Mouse (Mus musculus) urinary bladder, postnatal 14 days (tissue): ENCODE measurements at regions not wholly inside any gene's neighbourhood (a gene's known extent, or its start where the extent isn't known, plus 50 kb on each side); places are given as distances from the start of the nearest gene placed in this dataset.

Experiments used
- DNase-seq: peaks from one replicate; pipeline ENCODE4 v3.0.0; 2021; ENCODE audit warnings: low spot score

GRCm38 (mm10) chr15:38608207-38608870 lies 1183.0 kb downstream of the 4930447A16Rik start:
- no peak for DNase-seq

DNA sequence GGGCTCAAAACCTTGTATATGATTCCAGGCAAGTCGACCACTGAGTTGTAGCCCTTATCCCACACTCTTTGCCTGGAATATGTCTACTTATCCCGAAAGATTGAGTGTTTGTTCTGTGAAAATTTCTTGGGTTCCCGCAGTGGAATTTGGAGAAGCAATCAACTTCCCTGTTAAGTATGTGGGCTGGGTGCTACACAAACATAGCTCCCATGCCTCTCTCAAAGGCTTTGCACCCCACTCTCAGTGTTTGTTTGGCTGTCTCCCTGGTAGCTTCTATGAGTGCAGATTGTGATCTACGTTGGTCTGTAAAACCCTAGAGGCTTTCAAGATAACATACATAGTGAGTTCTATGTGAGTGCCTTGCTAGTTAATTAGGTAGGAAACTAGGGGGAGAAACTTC lies 1184.2 kb downstream of the 4930447A16Rik start:
- DNase-seq, result no peak
